Mouse (Mus musculus) heart, adult 2 months (tissue): ENCODE measurements around the gene Rtel1.
A peak's percentile ranks its signal among the peaks of the same experiment; 100 is the strongest.

ENCODE experiments used
- CTCF ChIP-seq: fragments of 200-600 bp; IDR thresholded peaks from 2 replicates; pipeline ENCODE4 v1.8.1; 2022; ENCODE audit warnings: antibody characterized with exemption, mild to moderate bottlenecking, moderate library complexity
- POLR2A ChIP-seq: fragments of 200-500 bp; IDR thresholded peaks from 2 replicates; pipeline ENCODE4 v1.6.1; 2011; ENCODE audit warnings: mild to moderate bottlenecking, low read depth, low read length, control low read depth; ENCODE audit not compliant: insufficient read depth

- no peak for TF ChIP-seq CTCF
- TF ChIP-seq POLR2A: peak; percentile 86
Observed at GRCm38 (mm10) chr2:181287338-181287957, 32.1 kb upstream of the Rtel1 start.
